Mouse (Mus musculus) G1E (cell line): Measurements from ENCODE around the gene 1700113H08Rik.

ENCODE experiments used
- CTCF ChIP-seq: IDR thresholded peaks from 2 replicates; pipeline ENCODE4 v1.5.1; 2012; ENCODE audit warnings: low read depth, low read length, inconsistent platforms, mixed read lengths
- GATA1 ChIP-seq: IDR thresholded peaks from 2 replicates; pipeline ENCODE4 v1.6.1; 2012; ENCODE audit warnings: borderline replicate concordance, low read length, inconsistent platforms, mixed read lengths

DNA sequence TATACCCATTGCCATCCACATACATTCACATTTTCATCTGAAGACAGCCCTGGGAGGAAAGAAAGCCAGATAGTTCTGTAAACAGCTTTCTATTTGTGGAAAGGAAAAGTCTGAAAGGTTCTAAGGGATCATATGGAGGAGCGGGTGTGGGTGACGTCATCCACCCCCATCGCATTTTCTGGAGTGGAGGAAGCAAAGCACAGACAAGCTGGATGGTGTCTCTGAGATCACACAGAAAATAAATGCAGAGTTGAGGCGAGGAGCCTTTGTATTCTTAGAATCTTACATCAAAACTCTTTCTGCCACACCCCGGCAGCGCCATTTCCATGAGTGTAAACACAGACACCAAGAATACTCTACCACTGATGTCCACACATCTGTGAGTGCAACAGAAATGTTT, 26.4 kb downstream of the 1700113H08Rik start:
- no peak for TF ChIP-seq CTCF
- no peak for TF ChIP-seq GATA1
